Mouse (Mus musculus) heart, postnatal 0 days (tissue): ENCODE data around the gene Tmem125. TPM values are rescaled to one million over a fixed set of nuclear protein-coding genes. Genes with fewer than 3 reads are reported as not detected.
"Not testable (repeated sequence)": the region's sequence is repeated elsewhere in the genome, so short reads cannot be mapped to it uniquely, and the experiment has no call there.

Source experiments
- ATAC-seq: fragments of 200-750 bp; cut with Nextera tagmentation; 2 replicates; pipeline ENCODE4 v1.8.0; 2017; ENCODE audit warnings: low read depth, moderate number of reproducible peaks, moderate library complexity; ENCODE audit not compliant: insufficient read depth
- DNase-seq: peaks from one replicate; pipeline ENCODE4 v3.0.0-alpha.2; 2016; ENCODE audit warnings: low spot score
- H3K27ac ChIP-seq: fragments of 300-500 bp; sonication (generic); 2 replicates; pipeline ENCODE4 v1.5.1; 2014; ENCODE audit warnings: low read depth, mild to moderate bottlenecking
- H3K27me3 ChIP-seq: fragments of 300-500 bp; sonication (generic); 2 replicates; pipeline ENCODE4 v1.6.1; 2014; ENCODE audit warnings: low read length, mixed read lengths; ENCODE audit not compliant: control insufficient read depth, insufficient read depth
- H3K36me3 ChIP-seq: fragments of 300-500 bp; sonication (generic); replicated peaks from 2 replicates; pipeline ENCODE4 v1.6.1; 2014; ENCODE audit warnings: low read length, mixed read lengths; ENCODE audit not compliant: control insufficient read depth, insufficient read depth
- H3K4me1 ChIP-seq: fragments of 300-500 bp; sonication (generic); 2 replicates; pipeline ENCODE4 v1.6.1; 2014; ENCODE audit warnings: antibody characterized with exemption; ENCODE audit not compliant: control insufficient read depth, insufficient read depth
- H3K4me2 ChIP-seq: fragments of 300-500 bp; sonication (generic); 2 replicates; pipeline ENCODE4 v1.6.1; 2014; ENCODE audit warnings: low read depth, mild to moderate bottlenecking, low read length, moderate library complexity
- H3K4me3 ChIP-seq: fragments of 300-500 bp; sonication (generic); 2 replicates; pipeline ENCODE4 v1.5.1; 2014; ENCODE audit warnings: low read depth, low read length
- H3K9ac ChIP-seq: fragments of 300-500 bp; sonication (generic); replicated peaks from 2 replicates; pipeline ENCODE4 v1.6.1; 2014; ENCODE audit warnings: low read depth, low read length, mixed read lengths
- H3K9me3 ChIP-seq: fragments of 300-500 bp; sonication (generic); replicated peaks from 2 replicates; pipeline ENCODE4 v1.6.1; 2016; ENCODE audit warnings: low read length; ENCODE audit not compliant: control insufficient read depth
- CTCF ChIP-seq: IDR thresholded peaks from 2 replicates; pipeline ENCODE4 v1.5.1; 2016; ENCODE audit warnings: antibody characterized with exemption, control low read depth, low read depth
- EP300 ChIP-seq: IDR thresholded peaks from 2 replicates; pipeline ENCODE4 v1.6.1; 2016; ENCODE audit warnings: antibody characterized with exemption, low read depth
- WGBS: fragments of 180-500 bp; shearing (Covaris S2); extraction: QIAGEN DNeasy Blood & Tissue Kit; methylation state at CpG from one replicate; pipeline ENCODE4 v1.1.7; 2014; 5-methylcytosine and 5-hydroxymethylcytosine counted together
- polyA plus RNA-seq: library from polyadenylated mRNA; unstranded; fragments of >200 nt; fragmentation: Nextera tagmentation; extraction: Ambion mirVana; gene quantifications from 2 replicates; pipeline ENCODE4 v1.2.1, GENCODE M21; 2015
- total RNA-seq: library from RNA; depleted of rRNA; stranded (reverse); fragments of >200 nt; gene quantifications from 2 replicates; pipeline ENCODE4 v1.2.3, GENCODE M21; 2014; ENCODE audit warnings: low replicate concordance

Gene Tmem125
- total and polyA plus RNA-seq, 2 experiments from 2014 or later = 0.26 to 7.3 TPM

- ATAC-seq = no peak
- WGBS = 70% methylated on average over 3 of the region's 3 CpGs
These were observed 21.1 kb upstream of the Tmem125 start for GRCm38 (mm10) chr4:118564926-118565279.

GRCm38 (mm10) chr4:118564062-118564925, 20.4 kb upstream of the Tmem125 start:
- ATAC-seq = no peak

More at GRCm38 (mm10) chr4:118564926-118565279, 21.1 kb upstream of the Tmem125 start:
- H3K9me3 ChIP-seq = 0 out of 2 replicates have a peak, but pooled peaks cover 4% of the 10 kb centered on the region
- no peak for TF ChIP-seq CTCF
- TF ChIP-seq EP300 = no peak
- H3K27me3 ChIP-seq = 0 out of 2 replicates have a peak, but pooled peaks cover 4% of the 10 kb centered on the region
- no peak overlapping the region for H3K27ac ChIP-seq
- H3K9ac ChIP-seq = no peak overlapping the region
- no peaks in the 10 kb centered on the region for H3K4me1 ChIP-seq
- no peak overlapping the region for H3K4me2 ChIP-seq
- H3K4me3 ChIP-seq = no peak overlapping the region
- no peak for DNase-seq
- H3K36me3 ChIP-seq = no peaks in the 10 kb centered on the region

GRCm38 (mm10) chr4:118553039-118553649, 9.3 kb upstream of the Tmem125 start:
- no peak for DNase-seq
- Histone ChIP-seq H3K27me3 (no peaks in the 10 kb centered on the region), H3K27ac (no peak overlapping the region), H3K4me3 (no peak overlapping the region), H3K9me3 (no peaks in the 10 kb centered on the region), H3K4me2 (no peak overlapping the region), H3K4me1 (no peaks in the 10 kb centered on the region), H3K36me3 (no peaks in the 10 kb centered on the region), H3K9ac (no peak overlapping the region)
- 59% methylated on average over 3 of the region's 3 CpGs for WGBS
- ATAC-seq = no peak
- TF ChIP-seq CTCF (no peak), EP300 (no peak)

More at GRCm38 (mm10) chr4:118564062-118564925, 20.4 kb upstream of the Tmem125 start:
- no peaks in the 10 kb centered on the region for H3K36me3 ChIP-seq
- no peaks in the 10 kb centered on the region for H3K27me3 ChIP-seq
- H3K4me2 ChIP-seq = no peak overlapping the region
- no peaks in the 10 kb centered on the region for H3K4me1 ChIP-seq
- H3K9me3 ChIP-seq = 0 out of 2 replicates have a peak, but pooled peaks cover 4% of the 10 kb centered on the region
- WGBS = 64% methylated on average over 13 of the region's 13 CpGs
- no peak overlapping the region for H3K4me3 ChIP-seq
- TF ChIP-seq CTCF (no peak), EP300 (no peak)
- H3K9ac ChIP-seq = no peak overlapping the region
- no peak overlapping the region for H3K27ac ChIP-seq
- DNase-seq = no peak

- 80% methylated on average over 10 of the region's 10 CpGs for WGBS
- DNase-seq = peak; percentile 58
- not testable (repeated sequence) for ATAC-seq
These were observed 4.3 kb upstream of the Tmem125 start for GRCm38 (mm10) chr4:118548130-118548480.

GRCm38 (mm10) chr4:118547424-118548129, 3.7 kb upstream of the Tmem125 start:
- H3K4me3 ChIP-seq, H3K27ac ChIP-seq, H3K9ac ChIP-seq, H3K4me2 ChIP-seq, H3K27me3 ChIP-seq, H3K4me1 ChIP-seq, H3K36me3 ChIP-seq, ATAC-seq, DNase-seq, H3K9me3 ChIP-seq: not testable (repeated sequence)
- WGBS = 82% methylated on average over 22 of the region's 23 CpGs

More at GRCm38 (mm10) chr4:118548130-118548480, 4.3 kb upstream of the Tmem125 start:
- H3K9ac ChIP-seq, H3K36me3 ChIP-seq, H3K4me3 ChIP-seq, H3K9me3 ChIP-seq, H3K27ac ChIP-seq, H3K4me1 ChIP-seq, H3K27me3 ChIP-seq, H3K4me2 ChIP-seq: not testable (repeated sequence)
